Mouse (Mus musculus) frontal cortex, postnatal 14 days (tissue): Measurements from ENCODE around the gene E2f6.

Source experiments
- DNase-seq, 2 experiments: peaks; one replicate each; pipeline ENCODE4 v3.0.0; 2022; ENCODE audit warnings: low spot score in 2 of 2

E2f6 gene

GRCm38 (mm10) chr12:16872926-16873464 is 62.2 kb downstream of the E2f6 start:
- DNase-seq = no peak

- no peak for DNase-seq
Measured at GRCm38 (mm10) chr12:16873549-16873948, 62.8 kb downstream of the E2f6 start.

GRCm38 (mm10) chr12:16874086-16874485 is 63.3 kb downstream of the E2f6 start:
- no peak for DNase-seq

GRCm38 (mm10) chr12:16875269-16875668 is 64.5 kb downstream of the E2f6 start:
- DNase-seq = no peak

- DNase-seq = no peak
Measured at GRCm38 (mm10) chr12:16875678-16876077, 64.9 kb downstream of the E2f6 start.

GRCm38 (mm10) chr12:16876667-16877066 is 65.9 kb downstream of the E2f6 start:
- DNase-seq = no peak

GRCm38 (mm10) chr12:16877141-16877540 is 66.4 kb downstream of the E2f6 start:
- no peak for DNase-seq

GRCm38 (mm10) chr12:16877679-16878078 is 66.9 kb downstream of the E2f6 start:
- no peak for DNase-seq

GRCm38 (mm10) chr12:16879369-16879768 is 68.6 kb downstream of the E2f6 start:
- no peak for DNase-seq

- no peak for DNase-seq
Measured at GRCm38 (mm10) chr12:16880077-16880476, 69.3 kb downstream of the E2f6 start.

- DNase-seq = no peak
Measured at GRCm38 (mm10) chr12:16882442-16882841, 71.7 kb downstream of the E2f6 start.

GRCm38 (mm10) chr12:16883111-16883510 is 72.3 kb downstream of the E2f6 start:
- no peak for DNase-seq

GRCm38 (mm10) chr12:16884534-16884933 is 73.8 kb downstream of the E2f6 start:
- DNase-seq = no peak

GRCm38 (mm10) chr12:16886354-16886753 is 75.6 kb downstream of the E2f6 start:
- no peak for DNase-seq
